Mouse (Mus musculus): ENCODE data around the gene Adrm1.
"Not testable (repeated sequence)": the region's sequence is repeated elsewhere in the genome, so short reads cannot be mapped to it uniquely, and the experiment has no call there.

Adrm1 gene

DNA sequence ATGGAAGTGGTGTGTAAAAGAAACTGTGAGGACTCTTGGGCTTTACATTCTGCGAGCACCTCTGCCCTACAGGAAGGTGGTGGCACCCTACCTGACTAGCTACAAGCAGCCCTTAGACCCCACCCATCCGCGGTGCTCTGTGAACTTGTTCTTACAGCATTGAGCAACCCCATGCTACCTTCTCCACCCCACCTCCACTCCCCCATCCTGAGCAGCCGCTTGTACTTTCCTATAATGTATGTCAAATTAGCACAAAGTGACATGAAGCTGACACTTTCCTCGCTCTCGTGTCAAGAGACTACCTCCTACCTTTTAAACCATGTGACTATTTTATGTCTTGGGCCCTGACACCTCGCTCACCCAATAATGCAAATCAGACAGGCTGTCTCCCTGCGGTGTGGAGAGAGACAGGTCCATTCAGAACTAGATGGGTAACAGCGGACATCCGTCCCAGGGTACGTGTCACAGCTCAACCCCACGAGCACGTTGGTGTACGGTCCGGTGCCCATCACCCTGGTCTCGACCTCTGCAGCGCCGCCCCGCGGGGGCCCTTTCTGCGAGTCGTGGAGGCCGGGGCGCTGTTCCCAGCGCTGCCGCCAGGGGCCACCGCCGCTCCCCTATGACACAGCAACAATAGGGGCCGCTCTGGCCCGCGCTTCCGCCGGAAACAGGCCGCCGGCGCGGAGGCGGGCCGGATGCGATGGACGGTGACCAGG is at the start of gene Adrm1:
Gene Adrm1, plus strand, starts transcription at position 680 of the 716 bp plus-strand sequence.
- peak; percentile 96 for DNase-seq (ENCODE audit: low spot score)

- no peak for DNase-seq (ENCODE audit: low spot score)
Measured at GRCm38 (mm10) chr2:180124192-180124591, 47.1 kb upstream of the Adrm1 start.

- DNase-seq (ENCODE audit: low spot score): peak; percentile 19
Measured at GRCm38 (mm10) chr2:180126195-180126594, 45.1 kb upstream of the Adrm1 start.

DNA sequence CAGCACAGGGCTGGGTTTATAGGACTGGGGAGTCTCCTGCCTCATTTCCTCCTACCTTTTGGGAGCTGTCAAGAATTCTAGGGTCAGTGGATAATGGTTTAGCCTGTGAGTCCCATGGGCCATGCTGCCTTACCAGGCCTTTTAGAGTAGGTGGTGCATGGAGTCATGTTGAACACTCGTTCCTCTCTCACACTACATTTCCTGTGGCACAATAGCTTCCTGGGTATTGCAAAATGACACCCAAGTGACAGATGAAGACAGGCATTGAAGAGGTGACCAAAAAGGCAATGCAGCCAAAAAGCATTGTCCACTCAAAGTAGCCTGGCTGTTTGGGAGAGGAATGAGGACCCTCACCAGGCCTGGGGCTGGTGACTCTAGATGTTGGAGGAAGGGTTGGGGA is 43.6 kb upstream of the Adrm1 start:
- DNase-seq (ENCODE audit: low spot score): no peak

- no peak for DNase-seq (ENCODE audit: low spot score)
Measured at GRCm38 (mm10) chr2:180133231-180133630, 38.1 kb upstream of the Adrm1 start.

GRCm38 (mm10) chr2:180133911-180134310 is 37.4 kb upstream of the Adrm1 start:
- no peak for DNase-seq (ENCODE audit: low spot score)

DNA sequence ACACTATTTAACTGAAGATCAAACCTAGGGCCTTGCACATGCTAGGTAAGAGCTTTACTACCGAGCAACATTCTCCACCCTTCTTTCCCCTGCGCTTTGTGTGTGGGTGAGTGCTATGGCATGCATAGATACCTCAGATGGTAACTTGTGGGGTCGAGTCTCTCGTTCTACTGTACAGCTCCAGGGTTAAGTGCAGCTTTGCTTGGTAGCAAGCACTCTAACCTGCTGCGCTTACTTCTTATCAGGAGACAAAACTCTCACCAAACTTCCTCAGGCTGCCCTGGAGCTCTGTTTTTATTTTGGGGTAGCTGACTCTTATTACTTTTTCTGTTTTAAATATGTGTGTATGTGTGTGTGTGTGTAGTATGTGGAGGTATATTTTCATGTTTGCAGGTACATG is 35.9 kb upstream of the Adrm1 start:
- no peak for DNase-seq (ENCODE audit: low spot score)

- DNase-seq (ENCODE audit: low spot score): no peak
Measured at GRCm38 (mm10) chr2:180146091-180146490, 25.2 kb upstream of the Adrm1 start.

DNA sequence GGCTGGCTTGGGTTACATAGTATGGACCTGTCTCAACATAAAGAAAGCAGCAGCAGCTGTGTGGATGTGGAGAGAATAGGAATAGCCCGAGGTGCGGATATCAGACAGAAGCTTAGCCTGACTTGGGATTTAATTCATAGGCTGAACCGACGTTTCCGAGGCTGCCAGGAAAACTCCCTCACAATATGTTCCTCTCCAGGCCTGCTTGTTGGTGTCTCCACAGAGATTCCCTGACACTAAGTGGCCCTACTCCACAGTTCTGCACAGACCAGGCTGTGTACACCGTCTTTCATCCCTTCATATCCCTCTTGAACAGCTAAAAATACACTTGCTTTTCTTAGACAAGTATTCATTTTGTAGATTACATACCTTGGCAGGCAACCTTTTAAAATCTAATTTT is 23.9 kb upstream of the Adrm1 start:
- DNase-seq (ENCODE audit: low spot score): no peak

DNA sequence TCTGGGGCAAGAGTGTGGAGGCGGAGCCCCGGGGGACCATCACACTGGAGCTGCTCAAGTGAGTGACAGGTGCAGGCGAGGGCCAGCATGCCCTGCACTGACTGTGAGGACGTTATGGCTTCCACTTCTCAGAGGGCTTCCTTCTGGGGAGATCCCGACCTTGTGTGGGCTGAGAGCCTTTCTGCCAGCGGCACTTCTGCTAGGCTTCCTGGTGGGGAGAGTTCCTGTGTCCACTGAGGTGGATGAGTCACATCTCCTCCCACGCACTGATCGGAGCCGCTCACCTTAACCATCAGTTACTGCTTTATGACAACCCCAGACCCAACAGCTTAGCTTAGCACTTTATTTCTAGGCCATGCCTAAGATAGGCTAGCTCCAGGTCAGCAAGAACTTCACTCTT is 22.7 kb upstream of the Adrm1 start:
- DNase-seq (ENCODE audit: low spot score): no peak

- DNase-seq (ENCODE audit: low spot score): no peak
Measured at GRCm38 (mm10) chr2:180154796-180155195, 16.5 kb upstream of the Adrm1 start.

DNA sequence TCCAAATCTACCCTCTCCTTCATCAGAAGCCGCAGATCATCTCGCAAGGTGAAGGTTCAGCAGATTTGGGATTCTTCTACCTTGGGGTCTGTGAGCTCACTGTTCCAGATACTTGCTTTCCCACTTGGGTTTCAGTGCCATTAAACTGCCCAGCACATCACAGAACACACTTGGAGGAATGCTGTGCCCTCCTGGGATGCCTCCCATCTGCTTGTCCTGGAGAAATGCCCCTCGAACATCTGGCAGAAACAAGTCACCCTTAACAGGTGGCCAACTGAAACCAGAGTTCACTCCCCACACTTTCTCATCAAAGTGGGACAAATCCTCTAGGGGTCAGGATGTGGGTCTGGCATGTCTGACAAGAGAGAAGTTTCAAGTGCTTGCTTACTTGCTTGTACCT is 12.7 kb upstream of the Adrm1 start:
- no peak for DNase-seq (ENCODE audit: low spot score)

- no peak for DNase-seq (ENCODE audit: low spot score)
Measured at GRCm38 (mm10) chr2:180165855-180166254, 5.4 kb upstream of the Adrm1 start.

- no peak for DNase-seq (ENCODE audit: low spot score)
Measured at GRCm38 (mm10) chr2:180166869-180167268, 4.4 kb upstream of the Adrm1 start.

GRCm38 (mm10) chr2:180170151-180170805 is 1.0 kb upstream of the Adrm1 start:
- no peak for DNase-seq (ENCODE audit: low spot score)

DNA sequence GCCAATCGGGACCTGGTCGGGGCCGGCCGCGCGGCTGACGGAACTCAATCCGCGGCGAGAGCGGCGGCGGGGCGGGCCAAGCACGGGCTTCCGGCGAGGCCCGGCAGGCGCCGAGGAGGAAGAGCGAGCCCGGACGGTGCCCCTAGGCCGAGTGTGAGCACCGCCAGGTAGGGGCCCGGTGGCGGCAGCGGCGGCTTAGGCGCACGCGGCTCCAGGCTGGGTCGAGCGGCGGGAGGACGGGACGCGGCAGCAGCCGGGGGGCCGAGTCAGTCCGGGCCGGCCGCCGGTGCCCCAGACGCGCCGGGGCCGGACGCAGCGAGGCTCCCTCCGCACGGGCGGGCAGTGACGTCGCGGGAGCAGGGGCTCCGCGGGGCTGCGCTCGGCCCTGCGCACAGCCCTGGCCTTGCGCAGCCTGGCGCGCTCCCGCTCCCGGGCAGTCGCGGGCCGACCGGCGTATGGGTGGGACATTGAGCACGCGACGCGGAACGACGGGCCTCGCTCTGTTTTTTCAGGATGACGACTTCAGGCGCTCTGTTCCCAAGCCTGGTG is 311 bp downstream of the Adrm1 start:
- DNase-seq (ENCODE audit: low spot score): no peak

DNA sequence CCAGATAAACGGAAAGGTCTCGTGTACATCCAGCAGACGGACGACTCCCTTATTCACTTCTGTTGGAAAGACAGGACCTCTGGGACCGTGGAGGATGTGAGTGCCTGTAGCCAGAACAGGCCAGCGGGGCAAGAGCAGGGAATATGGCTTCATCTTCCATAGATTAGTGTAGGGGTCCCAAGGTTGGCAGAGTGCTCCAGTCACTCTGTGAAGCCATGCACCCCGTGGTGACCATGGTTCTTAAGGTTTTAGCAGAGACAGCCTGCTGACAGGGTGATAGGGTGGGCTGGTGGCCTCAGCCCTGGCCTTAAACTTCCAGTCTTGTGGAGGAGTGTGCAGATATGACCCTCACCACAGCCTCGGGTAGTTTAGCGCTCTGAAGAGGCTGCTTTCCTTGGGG is 867 bp downstream of the Adrm1 start:
- no peak for DNase-seq (ENCODE audit: low spot score)

DNA sequence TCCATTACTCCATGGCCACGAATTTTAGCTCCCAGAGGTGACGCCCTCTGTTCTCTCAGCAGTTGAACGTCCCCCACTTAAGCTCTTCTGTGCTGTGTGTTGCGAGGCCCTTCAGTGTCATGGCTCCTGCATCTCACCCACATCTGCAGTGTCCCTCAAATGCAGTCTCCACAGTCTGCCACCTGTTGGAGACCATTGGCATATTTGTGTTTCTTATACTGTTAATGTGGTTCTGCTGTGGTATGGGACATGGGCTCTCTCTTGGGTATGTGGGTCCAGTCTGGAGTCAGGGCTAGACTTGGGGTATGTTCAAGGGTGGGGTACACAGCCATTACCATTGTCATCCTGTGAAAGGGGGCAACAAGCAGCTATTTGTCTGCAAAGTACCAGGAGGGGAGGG is 1.9 kb downstream of the Adrm1 start:
- no peak for DNase-seq (ENCODE audit: low spot score)

GRCm38 (mm10) chr2:180173711-180174110 is 2.4 kb downstream of the Adrm1 start:
- DNase-seq (ENCODE audit: low spot score): not testable (repeated sequence)

GRCm38 (mm10) chr2:180174121-180174520 is 2.8 kb downstream of the Adrm1 start:
- DNase-seq (ENCODE audit: low spot score): no peak

DNA sequence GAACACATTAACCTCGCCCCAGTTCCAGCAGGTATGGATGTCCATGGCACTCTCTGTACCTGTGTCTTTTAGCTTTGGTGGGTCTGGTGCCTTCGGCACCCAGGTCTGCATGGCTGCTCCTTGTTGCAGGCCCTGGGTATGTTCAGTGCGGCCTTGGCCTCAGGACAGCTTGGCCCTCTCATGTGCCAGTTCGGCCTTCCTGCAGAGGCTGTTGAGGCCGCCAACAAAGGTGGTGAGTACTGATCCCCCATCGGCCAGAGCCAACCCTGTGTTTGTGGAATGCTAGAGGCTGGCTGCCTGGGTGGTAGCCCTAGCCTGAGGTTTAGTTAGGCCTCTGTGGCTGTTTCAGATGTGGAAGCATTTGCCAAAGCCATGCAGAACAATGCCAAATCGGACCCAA is 4.4 kb downstream of the Adrm1 start:
- DNase-seq (ENCODE audit: low spot score): no peak

- no peak for DNase-seq (ENCODE audit: low spot score)
Measured at GRCm38 (mm10) chr2:180181542-180181941, 10.3 kb downstream of the Adrm1 start.

DNA sequence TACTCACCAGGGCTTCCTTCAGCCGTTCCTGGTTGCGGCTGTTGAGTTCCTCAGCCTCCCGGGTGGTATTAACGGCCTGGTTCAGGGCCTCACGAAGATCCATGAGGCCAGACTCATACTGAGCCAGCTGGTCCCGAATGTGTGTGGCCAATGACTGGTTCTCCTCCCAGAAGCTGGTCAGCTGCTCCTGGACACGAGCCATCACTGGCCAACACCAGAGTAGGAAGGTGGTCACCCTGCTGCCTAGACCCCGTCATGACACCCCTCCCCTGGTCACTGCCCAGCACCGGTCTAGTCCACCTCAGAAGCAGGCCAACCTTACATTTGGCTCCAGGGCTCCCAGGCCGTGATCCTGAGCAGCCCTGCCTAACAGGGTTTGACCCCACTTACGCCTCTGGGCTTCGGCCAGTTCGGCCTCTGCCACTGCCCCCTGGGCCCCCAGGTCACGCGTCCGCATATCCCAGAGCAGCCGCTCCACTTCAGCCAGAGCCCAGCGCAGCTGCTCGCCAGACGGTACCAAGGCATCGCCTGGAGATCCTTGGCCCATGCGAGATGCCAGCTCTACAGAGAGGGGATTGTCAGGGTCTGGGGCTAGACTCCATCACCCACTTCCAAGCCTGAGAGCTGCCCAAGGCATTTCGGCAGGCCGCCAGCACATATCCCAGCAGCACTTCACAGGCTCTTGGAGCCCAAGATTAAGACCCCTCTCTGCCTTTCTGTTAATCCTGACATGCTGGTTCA is 12.9 kb downstream of the Adrm1 start:
- no peak for DNase-seq (ENCODE audit: low spot score)

All from embryo, embryonic 10.5 days (tissue).